Mouse (Mus musculus) C2C12 (cell line): ENCODE data around the gene Ccl25. TPM values are rescaled to one million over a fixed set of nuclear protein-coding genes. Genes with fewer than 3 reads are reported as not detected.

Experiments
- H3K27me3 ChIP-seq: one replicate; pipeline ENCODE4 v1.6.1; 2011; ENCODE audit not compliant: control insufficient read depth, insufficient read depth, insufficient read length
- H3K36me3 ChIP-seq: one replicate; pipeline ENCODE4 v1.6.1; 2011; ENCODE audit not compliant: control insufficient read depth, insufficient read depth
- H3K4me3 ChIP-seq: one replicate; pipeline ENCODE4 v1.5.1; 2011; ENCODE audit warnings: mild to moderate bottlenecking, control low read depth; ENCODE audit not compliant: poor library complexity, insufficient read depth, severe bottlenecking
- H3K79me2 ChIP-seq: one replicate; pipeline ENCODE4 v1.6.1; 2011; ENCODE audit not compliant: control insufficient read depth, insufficient read depth
- H3K79me3 ChIP-seq: one replicate; pipeline ENCODE4 v1.6.1; 2011; ENCODE audit warnings: low read depth, control low read depth
- H3ac ChIP-seq: one replicate; pipeline ENCODE3; 2011; ENCODE audit warnings: low read depth; ENCODE audit not compliant: control insufficient read depth, insufficient read length
- CEBPB ChIP-seq: IDR thresholded peaks from one replicate; pipeline ENCODE4 v1.6.1; 2011; ENCODE audit warnings: low read depth, mild to moderate bottlenecking, control low read depth, moderate library complexity
- CTCF ChIP-seq: IDR thresholded peaks from one replicate; pipeline ENCODE4 v1.5.1; 2011; ENCODE audit not compliant: control insufficient read depth, insufficient read depth, insufficient read length
- FOSL1 ChIP-seq: IDR thresholded peaks from one replicate; pipeline ENCODE4 v1.8.0; 2011; ENCODE audit warnings: mild to moderate bottlenecking, low read length; ENCODE audit not compliant: poor library complexity, insufficient read depth, severe bottlenecking
- MAX ChIP-seq: IDR thresholded peaks from one replicate; pipeline ENCODE4 v1.6.1; 2011; ENCODE audit warnings: mild to moderate bottlenecking, control low read depth
- MYOD1 ChIP-seq: IDR thresholded peaks from one replicate; pipeline ENCODE4 v1.6.1; 2011; ENCODE audit warnings: low read depth; ENCODE audit not compliant: control insufficient read depth, insufficient read length
- MYOG ChIP-seq: IDR thresholded peaks from one replicate; pipeline ENCODE4 v1.6.1; 2011; ENCODE audit not compliant: control insufficient read depth, insufficient read length; ENCODE audit errors: extremely low read depth
- USF1 ChIP-seq: IDR thresholded peaks from one replicate; pipeline ENCODE4 v1.6.1; 2011; ENCODE audit warnings: low read depth, mild to moderate bottlenecking, control low read depth, moderate library complexity
- polyA plus RNA-seq: library from polyadenylated mRNA; unstranded; fragments of >200 nt; fragmentation: generic; extraction: Trizol; gene quantifications from one replicate; pipeline ENCODE4 v1.2.1, GENCODE M21; 2012; ENCODE audit warnings: missing spikeins

Gene Ccl25
- polyA plus RNA-seq, 1 experiment, result 6.0 TPM

DNA sequence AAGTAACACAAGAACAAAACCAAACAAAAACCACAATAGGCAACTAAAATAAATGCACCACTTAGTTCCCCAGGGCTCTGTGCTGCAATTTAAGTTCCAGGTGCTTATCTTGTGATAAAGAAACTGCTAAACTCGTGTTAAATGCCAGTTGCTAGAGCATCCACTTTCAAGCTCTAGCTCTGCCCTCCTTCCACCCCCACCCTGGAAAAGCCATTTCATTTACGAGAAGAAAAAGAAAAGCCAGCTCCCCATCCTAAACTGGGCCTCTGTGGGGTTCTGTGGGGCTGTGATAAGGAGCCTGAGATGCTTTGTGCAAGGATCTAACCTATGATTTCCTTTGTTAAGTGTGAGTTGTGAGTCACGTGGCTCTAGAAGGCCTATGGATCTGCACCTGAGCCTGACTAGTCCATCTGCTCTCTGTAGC lies 20.9 kb upstream of the Ccl25 start:
- peaks cover 94% of the 10 kb centered on the region for H3K36me3 ChIP-seq
- H3K27me3 ChIP-seq, result no peaks in the 10 kb centered on the region

GRCm38 (mm10) chr8:4305838-4306237 lies 19.2 kb upstream of the Ccl25 start:
- H3K36me3 ChIP-seq, result peaks cover 94% of the 10 kb centered on the region
- peaks cover 33% of the 10 kb centered on the region for H3K79me3 ChIP-seq

More for the DNA sequence above, 20.9 kb upstream of the Ccl25 start:
- Histone ChIP-seq H3K4me3 (no peak overlapping the region), H3K79me3 (peaks cover 23% of the 10 kb centered on the region), H3ac (no peak overlapping the region), H3K79me2 (peaks cover 45% of the 10 kb centered on the region)
- no peak for TF ChIP-seq CEBPB
- TF ChIP-seq FOSL1, result no peak
- TF ChIP-seq MYOD1, result no peak
- TF ChIP-seq MYOG, result no peak
- TF ChIP-seq MAX, result no peak
- no peak for TF ChIP-seq USF1
- TF ChIP-seq CTCF, result no peak

DNA sequence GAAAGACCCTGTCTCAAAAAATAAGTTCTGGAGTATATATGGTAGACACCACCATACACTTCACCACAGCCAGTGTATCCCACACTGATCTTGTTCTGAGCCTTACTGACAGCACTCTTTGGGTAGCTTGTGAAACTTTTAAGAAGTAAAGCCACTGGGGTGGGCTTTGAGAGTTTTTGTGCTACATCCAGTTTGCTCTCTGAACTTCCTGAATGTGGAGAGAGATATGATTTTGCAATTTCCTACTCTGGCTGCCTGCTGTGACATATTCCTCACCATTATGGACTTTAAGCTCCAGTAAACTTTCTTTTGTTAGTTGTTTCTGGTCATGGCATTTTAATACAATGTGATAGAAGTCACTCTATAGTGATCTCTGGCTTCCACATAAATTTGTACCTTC lies 12.9 kb upstream of the Ccl25 start:
- H3K4me3 ChIP-seq, result no peak overlapping the region
- TF ChIP-seq MAX, result no peak
- TF ChIP-seq USF1, result no peak
- no peak for TF ChIP-seq FOSL1
- TF ChIP-seq MYOG, result no peak
- no peak for TF ChIP-seq CTCF
- TF ChIP-seq CEBPB, result no peak
- TF ChIP-seq MYOD1, result no peak
- no peaks in the 10 kb centered on the region for H3K27me3 ChIP-seq
- H3ac ChIP-seq, result no peak overlapping the region
- H3K79me3 ChIP-seq, result peaks cover 81% of the 10 kb centered on the region
- H3K36me3 ChIP-seq, result peaks cover 58% of the 10 kb centered on the region
- H3K79me2 ChIP-seq, result peaks cover 97% of the 10 kb centered on the region

More at GRCm38 (mm10) chr8:4305838-4306237, 19.2 kb upstream of the Ccl25 start:
- Histone ChIP-seq H3K79me2 (peaks cover 51% of the 10 kb centered on the region), H3K27me3 (no peaks in the 10 kb centered on the region), H3ac (no peak overlapping the region), H3K4me3 (no peak overlapping the region)
- no peak for TF ChIP-seq MAX
- TF ChIP-seq FOSL1, result no peak
- no peak for TF ChIP-seq MYOD1
- no peak for TF ChIP-seq MYOG
- TF ChIP-seq CTCF, result no peak
- TF ChIP-seq USF1, result no peak
- no peak for TF ChIP-seq CEBPB

GRCm38 (mm10) chr8:4313254-4314124 lies 11.5 kb upstream of the Ccl25 start:
- no peak for TF ChIP-seq MAX
- no peak for TF ChIP-seq FOSL1
- TF ChIP-seq USF1, result no peak
- TF ChIP-seq CEBPB, result no peak
- TF ChIP-seq CTCF, result no peak
- peak; percentile 6 for TF ChIP-seq MYOD1
- TF ChIP-seq MYOG, result no peak
- Histone ChIP-seq H3K27me3 (no peaks in the 10 kb centered on the region), H3K79me3 (peaks cover 86% of the 10 kb centered on the region), H3ac (peak overlapping the region; percentile 12), H3K36me3 (peaks cover 47% of the 10 kb centered on the region), H3K4me3 (no peak overlapping the region), H3K79me2 (peaks cover 97% of the 10 kb centered on the region)

GRCm38 (mm10) chr8:4314852-4315251 lies 10.2 kb upstream of the Ccl25 start:
- Histone ChIP-seq H3K27me3 (no peaks in the 10 kb centered on the region), H3K4me3 (no peak overlapping the region), H3ac (no peak overlapping the region), H3K79me3 (peaks cover 92% of the 10 kb centered on the region), H3K36me3 (peaks cover 42% of the 10 kb centered on the region), H3K79me2 (peaks cover 99% of the 10 kb centered on the region)
- TF ChIP-seq CEBPB (no peak), MAX (no peak), MYOD1 (no peak), USF1 (no peak), MYOG (no peak), CTCF (no peak), FOSL1 (no peak)

DNA sequence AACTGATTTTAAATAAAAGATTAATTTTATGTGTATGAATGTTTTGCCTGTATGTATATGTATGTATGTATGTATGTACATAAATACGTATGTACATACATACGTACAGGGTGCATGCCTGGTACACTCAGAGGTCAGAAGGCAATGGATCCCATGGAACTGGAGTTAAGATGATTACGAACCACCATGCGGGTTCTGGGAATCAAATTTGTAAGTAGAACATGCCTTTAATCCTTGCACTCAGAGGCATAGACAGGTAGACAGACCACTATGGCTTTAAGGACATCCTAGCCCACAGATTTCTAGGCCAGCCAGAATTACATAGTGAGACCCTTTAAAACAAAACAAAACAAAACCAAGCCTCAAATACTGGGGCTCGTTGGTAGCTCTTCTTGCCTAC lies 6.9 kb upstream of the Ccl25 start:
- Histone ChIP-seq H3K4me3 (no peak overlapping the region), H3K27me3 (no peaks in the 10 kb centered on the region), H3K79me2 (peaks cover 100% of the 10 kb centered on the region), H3K36me3 (peaks cover 41% of the 10 kb centered on the region), H3K79me3 (peaks cover 100% of the 10 kb centered on the region), H3ac (no peak overlapping the region)
- no peak for TF ChIP-seq MAX
- TF ChIP-seq CTCF, result no peak
- TF ChIP-seq CEBPB, result no peak
- TF ChIP-seq MYOG, result no peak
- TF ChIP-seq MYOD1, result no peak
